Mouse (Mus musculus) layer of hippocampus, adult 2 months (tissue): Measurements from ENCODE around the gene Tyrobp. TPM values are rescaled to one million over a fixed set of nuclear protein-coding genes. Genes with fewer than 3 reads are reported as not detected.

Source experiments
- DNase-seq, 2 experiments: peaks; one replicate each; pipeline ENCODE4 v3.0.0; 2022; ENCODE audit warnings: low spot score in 2 of 2
- H3K27ac ChIP-seq: fragments of 200-600 bp; 2 replicates; pipeline ENCODE4 v1.8.1; 2022
- H3K4me3 ChIP-seq: fragments of 200-600 bp; 2 replicates; pipeline ENCODE4 v1.8.1; 2022; ENCODE audit warnings: mild to moderate bottlenecking
- CTCF ChIP-seq: fragments of 200-600 bp; conservative IDR thresholded peaks from 2 replicates; pipeline ENCODE4 v1.8.1; 2022; ENCODE audit warnings: antibody characterized with exemption, mild to moderate bottlenecking, moderate library complexity
- total RNA-seq, 2 experiments: library from RNA; stranded (reverse); gene quantifications; 2 replicates each; pipeline ENCODE4 v1.2.3; 2021

Tyrobp gene
- total RNA-seq, 2 experiments from 2014 or later, result 26.7 to 32.6 TPM

DNA sequence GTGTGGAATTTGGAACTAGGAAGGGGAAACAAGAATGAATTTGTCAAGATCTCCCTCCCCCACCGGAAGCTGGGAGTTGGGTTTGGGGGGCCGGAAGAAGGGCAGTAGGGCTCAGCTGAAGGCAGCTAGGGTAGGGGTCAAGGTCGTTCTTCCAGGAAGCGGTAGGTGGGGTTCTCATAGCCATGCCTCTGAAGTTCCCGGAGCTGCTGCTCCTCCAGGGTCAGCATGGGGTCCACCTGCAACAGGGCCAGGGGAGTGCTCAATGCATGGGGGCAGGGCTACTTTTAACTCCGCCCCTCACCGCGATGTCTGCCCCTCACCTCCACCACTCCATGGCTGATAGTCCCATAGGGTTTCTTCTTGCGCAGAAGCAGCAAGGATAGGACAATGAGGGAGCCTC, 21.6 kb downstream of the Tyrobp start:
- no peak overlapping the region for H3K4me3 ChIP-seq
- no peak overlapping the region for H3K27ac ChIP-seq
- no peak for TF ChIP-seq CTCF
- DNase-seq, result no peak

DNA sequence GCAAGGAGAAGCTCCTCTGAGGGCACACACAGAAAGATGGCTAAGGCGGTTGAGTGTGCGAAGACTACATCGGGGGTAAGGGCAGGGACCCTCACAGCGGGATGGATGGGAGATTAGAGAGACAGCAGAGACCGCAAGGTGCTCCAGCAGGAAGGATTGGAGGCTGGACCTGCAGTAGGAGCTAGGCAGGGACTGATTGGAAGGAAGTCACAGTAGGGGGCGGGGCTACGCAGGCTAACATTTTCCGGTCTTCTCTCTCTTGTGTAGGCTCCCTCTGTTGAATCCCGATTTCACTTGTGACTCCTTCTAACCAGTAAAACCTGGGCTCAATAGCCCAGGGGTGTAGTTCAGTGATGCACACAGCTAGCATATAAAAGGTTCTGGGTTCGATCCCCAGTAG, 23.3 kb downstream of the Tyrobp start:
- TF ChIP-seq CTCF, result no peak
- Histone ChIP-seq H3K27ac (no peak overlapping the region), H3K4me3 (no peak overlapping the region)
- DNase-seq, result no peak

DNA sequence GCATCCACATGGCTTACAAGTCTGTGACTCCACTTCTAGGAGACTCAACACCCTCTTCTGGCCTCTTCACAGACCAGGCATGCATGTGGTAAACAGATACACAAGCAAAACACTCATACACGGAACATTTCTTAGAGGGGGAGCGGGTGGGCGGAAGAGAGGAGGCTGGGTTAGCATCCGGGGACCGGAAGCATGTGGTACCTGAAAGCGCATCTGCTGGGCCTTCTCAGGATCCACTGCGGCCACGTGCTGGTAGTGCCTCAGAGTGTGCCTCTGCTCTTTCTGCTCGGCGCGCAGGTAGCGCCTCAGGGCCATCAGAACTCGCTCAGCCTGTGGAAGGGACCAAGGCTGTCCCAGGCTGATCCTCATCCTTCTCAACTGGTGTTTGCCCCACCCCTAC, 26.2 kb downstream of the Tyrobp start:
- H3K4me3 ChIP-seq, result no peak overlapping the region
- TF ChIP-seq CTCF, result no peak
- DNase-seq, result no peak
- no peak overlapping the region for H3K27ac ChIP-seq

DNA sequence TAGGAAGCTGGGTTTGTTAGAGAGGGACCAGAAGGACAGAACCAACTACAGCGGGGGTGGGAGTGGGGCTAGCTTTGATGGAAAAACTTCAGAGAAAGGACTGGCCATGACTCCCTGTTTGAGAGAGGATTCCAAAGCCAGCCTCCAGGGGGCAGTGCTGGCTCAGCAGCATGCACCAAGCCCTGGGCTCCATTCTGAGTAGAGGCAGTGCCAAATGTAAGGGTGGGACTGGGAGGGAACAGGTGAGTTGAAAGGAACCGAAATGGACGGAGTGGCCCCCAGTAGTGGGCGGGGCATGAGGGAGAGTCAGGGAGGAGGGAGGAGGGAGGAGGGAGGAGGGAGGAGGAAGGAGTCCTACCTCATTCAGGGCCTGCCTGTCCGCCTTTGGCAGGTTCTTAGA, 27.1 kb downstream of the Tyrobp start:
- TF ChIP-seq CTCF, result peak; percentile 80
- DNase-seq, result peak in 1 of 2 experiments; percentile 78
- H3K4me3 ChIP-seq, result no peak overlapping the region
- no peak overlapping the region for H3K27ac ChIP-seq

DNA sequence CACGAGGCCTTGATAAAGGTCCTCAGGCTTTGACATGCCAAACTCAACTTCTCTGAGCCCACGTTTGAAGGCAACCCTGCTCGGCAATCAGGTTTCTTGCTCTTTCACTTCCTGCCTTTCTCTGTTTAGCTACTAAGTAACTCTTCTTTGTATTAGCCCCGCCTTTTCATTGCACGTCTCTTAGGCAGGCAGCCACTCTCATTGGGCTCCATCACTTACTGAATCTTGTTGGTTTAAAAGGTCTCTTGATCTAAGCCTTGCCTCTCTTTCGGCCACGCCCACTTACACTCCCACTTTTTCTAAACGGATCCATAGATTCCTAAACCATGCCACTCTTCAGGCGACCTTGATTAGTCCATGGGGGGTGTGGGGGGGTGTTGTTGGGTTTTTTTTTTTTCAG, 30.1 kb downstream of the Tyrobp start:
- no peak for DNase-seq
- Histone ChIP-seq H3K4me3 (peak overlapping the region; percentile 89), H3K27ac (peak overlapping the region; percentile 100)
- TF ChIP-seq CTCF, result no peak

DNA sequence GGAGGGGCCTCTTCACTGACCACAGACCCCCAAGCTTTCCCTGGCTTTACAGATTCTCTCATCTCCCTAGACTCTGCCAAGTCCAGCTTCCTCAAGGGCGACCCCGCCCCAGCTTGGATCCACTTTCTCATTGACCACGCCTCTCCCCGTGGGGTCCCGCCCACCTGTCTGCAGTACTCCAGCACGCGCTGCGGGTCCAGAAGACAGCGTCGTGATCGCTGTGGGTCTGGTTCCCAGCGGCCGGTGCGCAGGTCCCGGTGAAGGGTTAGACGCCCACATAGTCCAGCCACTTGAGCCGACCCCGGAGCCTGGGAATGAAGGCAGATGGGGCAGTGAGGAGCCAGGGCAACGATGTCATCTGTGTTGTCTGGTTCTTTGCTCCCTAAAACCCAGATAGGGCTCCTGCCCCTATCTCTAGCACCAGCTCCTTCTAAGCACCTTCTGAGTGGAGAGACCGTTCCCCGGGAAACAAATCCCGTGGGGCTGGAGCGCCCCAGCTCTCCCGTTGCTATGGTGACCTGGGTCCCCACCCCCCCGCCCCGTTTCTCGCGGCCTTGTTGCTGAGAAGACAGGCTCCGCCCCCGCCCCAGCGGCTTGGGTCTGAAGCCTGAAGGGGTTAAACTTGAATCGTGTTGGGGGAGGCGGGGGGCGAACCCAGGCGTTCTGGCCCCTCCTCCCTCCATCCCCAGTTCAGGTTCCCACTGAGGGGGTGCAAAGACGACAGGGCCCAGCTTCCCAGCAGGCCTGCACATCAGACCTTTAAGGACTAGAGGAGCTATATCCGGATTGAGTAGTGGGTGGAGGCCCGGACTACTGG, 30.8 kb downstream of the Tyrobp start:
- H3K4me3 ChIP-seq, result peak overlapping the region; percentile 89
- H3K27ac ChIP-seq, result peak overlapping the region; percentile 100
- TF ChIP-seq CTCF, result no peak
- DNase-seq, result peak; percentile 70 to 81

DNA sequence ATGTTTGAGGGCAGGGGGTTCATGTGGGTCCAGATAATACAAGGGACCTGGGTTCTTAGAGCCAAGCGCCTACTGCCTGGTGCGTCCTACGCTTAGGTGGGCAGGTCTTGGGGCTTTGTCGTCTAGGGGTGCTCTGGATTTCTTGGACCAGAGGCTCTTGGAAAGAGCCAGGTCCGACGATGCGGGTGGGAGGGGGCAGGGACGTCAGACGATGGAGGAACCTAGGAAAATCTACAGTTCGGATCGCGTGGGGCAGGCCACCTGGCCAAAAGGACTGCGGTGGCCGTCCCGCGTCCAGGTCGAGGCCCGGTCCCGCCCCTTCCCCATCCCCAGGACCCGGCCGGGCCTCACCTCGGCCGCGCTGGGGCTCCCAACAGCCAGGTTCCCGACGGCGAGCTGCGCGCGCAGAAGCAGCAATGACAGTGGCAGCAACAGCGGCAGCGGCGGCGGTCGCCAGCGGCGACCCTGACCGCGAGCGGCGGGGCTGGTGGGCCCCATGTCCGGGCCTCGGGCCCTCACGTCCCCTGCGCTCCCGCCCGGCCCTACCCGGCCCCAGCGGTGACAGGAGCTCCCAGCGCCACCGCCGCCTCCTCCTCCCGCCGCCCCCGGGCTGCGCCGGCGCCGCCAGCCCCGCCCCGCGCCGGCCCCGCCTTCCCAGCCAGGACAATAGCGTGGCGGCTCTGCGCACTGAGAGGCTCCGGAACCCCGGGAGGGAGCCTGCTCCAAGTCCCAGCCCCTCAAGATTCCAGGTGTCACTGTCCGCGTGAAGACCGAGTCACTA, 31.6 kb downstream of the Tyrobp start, which contains the start of gene Aplp1:
TSS of gene Aplp1 (minus strand) at position 565 of the 781 bp plus-strand sequence.
- no peak for TF ChIP-seq CTCF
- DNase-seq, result peak; percentile 81 to 84
- H3K27ac ChIP-seq, result peak within 1 kb of the TSS; percentile 100
- H3K4me3 ChIP-seq, result peak within 1 kb of the TSS; percentile 89

DNA sequence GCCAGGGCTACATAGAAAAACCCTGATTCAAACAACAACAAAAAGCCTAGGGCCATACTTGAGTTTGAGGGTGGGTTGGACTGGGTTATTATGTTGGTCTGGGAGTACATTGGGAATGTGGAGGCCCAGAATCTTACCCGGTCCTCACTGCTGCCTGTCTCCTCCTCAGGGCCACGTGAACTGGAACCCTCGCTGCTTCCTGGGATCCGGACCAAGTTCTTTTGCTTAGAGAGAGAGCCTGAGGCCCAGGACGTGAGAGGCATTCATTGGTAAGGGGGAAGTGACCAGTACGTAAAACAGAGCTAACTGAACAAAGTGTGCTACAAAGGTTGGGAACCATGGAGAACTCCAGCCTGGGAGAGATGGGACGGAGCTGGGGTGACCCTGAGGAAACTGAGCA, 36.7 kb downstream of the Tyrobp start:
- peak in 1 of 2 experiments; percentile 50 for DNase-seq
- Histone ChIP-seq H3K4me3 (no peak overlapping the region), H3K27ac (peak overlapping the region; percentile 76)
- TF ChIP-seq CTCF, result no peak

DNA sequence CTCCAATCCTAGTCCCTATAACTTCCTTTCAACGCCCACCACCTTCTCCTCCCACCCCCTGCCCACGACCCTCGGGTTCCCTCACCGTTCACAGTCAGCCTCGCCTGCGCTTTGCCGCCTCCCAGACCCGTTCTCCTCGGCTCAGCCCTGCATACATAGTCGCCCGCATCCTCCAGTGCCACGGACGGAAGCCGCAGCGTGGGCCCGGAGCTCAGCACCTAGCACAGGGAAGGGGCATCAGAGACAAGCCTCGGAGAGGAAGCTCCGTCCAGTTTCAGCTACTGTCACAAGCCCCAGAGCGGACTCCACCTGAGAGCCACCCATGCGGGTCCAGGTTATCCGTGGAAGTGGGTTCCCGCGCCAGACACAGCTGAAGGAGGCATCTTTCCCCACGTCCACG, 39.8 kb downstream of the Tyrobp start:
- no peak for DNase-seq
- Histone ChIP-seq H3K4me3 (no peak overlapping the region), H3K27ac (no peak overlapping the region)
- TF ChIP-seq CTCF, result no peak

DNA sequence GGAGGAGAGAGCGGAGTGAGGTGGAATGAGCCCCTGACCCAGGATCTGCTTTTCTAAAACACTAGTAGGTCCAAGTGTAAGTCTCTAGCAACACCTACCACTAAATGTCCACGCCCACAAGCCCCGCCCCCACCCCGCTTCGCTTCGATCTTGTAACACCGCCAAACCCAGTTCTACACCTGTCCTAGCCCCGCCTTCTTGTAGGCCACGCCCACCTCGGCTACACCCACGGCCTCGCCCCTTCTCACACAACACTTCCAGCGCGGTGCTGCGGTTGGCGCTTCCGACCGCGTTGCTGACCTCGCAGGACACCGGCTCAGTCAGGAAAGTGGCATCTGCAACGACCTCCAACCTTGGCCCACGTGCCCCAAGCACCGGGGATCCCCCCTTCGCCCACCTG, 40.2 kb downstream of the Tyrobp start:
- Histone ChIP-seq H3K4me3 (no peak overlapping the region), H3K27ac (no peak overlapping the region)
- no peak for DNase-seq
- TF ChIP-seq CTCF, result no peak

DNA sequence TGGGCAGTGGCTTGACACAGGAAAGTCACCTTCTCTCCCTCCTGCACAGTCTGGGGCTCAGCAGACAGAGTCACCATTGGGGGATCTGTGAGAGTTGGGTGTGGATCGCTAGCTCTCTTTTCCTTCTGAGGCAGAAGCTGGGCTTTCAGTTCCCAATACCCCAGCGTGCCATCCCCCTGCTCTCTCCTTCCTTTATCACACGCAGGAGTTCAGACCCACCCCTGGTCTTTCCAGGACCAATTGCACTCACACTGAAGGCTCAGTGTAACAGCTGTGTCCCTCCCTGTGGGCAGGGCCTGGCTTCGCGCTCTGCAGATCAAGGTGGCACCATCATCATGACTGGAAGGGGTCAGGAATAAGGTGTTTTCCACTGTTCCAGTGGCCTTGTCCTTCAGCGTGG, 40.7 kb downstream of the Tyrobp start:
- H3K27ac ChIP-seq, result no peak overlapping the region
- no peak overlapping the region for H3K4me3 ChIP-seq
- DNase-seq, result no peak
- TF ChIP-seq CTCF, result no peak

DNA sequence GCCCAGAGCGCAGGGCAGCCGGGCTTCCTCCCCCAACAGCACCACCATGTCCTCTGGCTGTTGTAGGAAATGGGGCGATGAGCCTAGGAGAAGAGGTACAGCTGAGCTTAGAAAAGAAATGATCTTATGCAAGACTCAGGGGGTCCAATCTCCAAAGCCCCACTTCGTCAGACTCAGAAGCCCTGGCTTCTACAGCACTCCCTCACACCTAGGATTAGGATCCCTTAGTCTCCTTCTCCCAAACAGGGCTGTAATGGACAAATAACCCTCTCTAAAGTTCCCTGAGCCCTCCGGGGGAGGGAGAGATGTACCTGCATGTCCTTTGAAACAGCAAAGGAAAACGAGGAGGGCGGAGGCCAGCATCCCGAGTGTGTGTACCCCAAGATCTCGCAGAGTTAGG, 42.9 kb downstream of the Tyrobp start:
- DNase-seq, result no peak
- peak overlapping the region; percentile 92 for H3K27ac ChIP-seq
- peak overlapping the region; percentile 53 for H3K4me3 ChIP-seq
- TF ChIP-seq CTCF, result no peak

DNA sequence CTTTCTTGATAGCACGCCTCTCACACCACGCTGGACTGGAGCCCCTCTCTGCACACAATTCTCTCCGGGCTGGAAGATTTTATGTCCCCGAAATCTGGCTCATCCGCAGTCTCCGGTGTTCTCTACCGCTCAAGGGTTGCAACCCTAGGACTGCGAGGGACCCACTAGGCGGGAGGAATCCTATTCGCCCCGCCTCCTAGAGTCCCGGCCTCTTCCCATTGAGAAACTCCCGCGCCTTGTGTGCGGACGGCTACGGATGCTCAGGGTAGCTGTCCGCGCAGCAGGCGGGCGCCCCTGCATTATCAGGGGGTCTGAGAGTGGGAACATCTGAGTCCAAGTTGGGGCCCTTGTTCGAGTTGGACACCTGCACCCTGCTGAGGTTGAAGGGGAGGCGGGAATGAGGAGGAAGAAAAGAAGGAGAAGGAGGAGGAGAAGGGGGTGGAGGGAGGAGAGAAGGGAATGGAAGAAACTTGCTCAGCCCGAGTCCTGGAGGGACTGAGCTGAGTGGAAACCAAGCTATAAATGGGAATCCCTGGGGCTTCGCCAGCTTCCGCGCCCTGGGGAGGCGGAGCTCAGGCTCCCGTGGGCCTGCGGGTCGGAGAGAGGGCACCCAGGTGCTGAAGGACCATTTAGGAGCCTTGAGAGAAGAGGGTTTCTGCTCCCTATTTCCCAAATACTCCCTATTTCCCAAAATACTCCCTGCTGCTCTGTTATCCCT, 43.5 kb downstream of the Tyrobp start:
- no peak for DNase-seq
- H3K27ac ChIP-seq, result peak overlapping the region; percentile 92
- TF ChIP-seq CTCF, result no peak
- peak overlapping the region; percentile 53 for H3K4me3 ChIP-seq
